Mouse (Mus musculus) liver (tissue): Measurements from ENCODE around the gene Ormdl3.

Experiments
- DNase-seq: peaks from one replicate; pipeline ENCODE4 v3.0.0-alpha.2; 2020; ENCODE audit warnings: mixed read lengths

The Ormdl3 gene

GRCm38 (mm10) chr11:98587684-98588546 is 747 bp upstream of the Ormdl3 start:
- DNase-seq = peak; percentile 94

DNA sequence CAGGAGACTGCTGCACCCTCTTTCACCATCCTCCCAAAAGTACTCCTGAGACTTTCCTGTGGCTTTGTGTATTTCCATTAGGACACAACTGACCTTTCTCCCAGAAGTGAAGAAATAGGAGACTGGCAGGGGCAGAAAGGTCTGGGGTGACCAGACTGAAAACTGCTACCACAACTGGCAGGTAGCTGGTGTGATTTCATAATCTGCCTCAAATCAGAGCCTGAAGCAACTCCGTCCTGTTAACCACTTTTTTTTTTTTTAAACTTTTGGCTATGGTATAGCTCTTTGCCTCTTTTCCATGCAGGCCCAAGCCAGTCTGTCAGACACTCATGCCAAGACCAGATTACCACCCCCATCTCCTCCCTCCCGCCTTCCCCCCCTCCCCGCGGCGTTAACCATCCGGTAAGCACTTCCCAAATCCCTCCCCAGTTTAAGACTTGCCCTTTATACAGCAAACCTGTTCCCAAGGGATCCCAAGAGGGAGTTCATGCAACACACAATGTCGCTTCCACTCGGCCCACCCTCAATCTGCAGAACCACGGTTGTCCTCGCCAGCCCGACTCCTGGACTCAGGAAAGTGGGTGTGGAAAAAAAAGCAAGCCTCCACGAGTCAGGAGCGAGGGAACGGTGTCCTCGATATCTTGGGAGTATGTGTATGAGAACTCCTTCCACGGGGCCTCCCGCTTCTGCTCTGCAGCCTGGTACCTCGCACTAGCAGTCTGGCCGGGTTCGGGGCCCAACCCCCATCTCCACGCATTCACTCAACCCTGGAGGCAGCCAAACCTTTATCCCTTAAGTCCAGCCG is 879 bp downstream of the Ormdl3 start:
- peak; percentile 50 for DNase-seq

DNA sequence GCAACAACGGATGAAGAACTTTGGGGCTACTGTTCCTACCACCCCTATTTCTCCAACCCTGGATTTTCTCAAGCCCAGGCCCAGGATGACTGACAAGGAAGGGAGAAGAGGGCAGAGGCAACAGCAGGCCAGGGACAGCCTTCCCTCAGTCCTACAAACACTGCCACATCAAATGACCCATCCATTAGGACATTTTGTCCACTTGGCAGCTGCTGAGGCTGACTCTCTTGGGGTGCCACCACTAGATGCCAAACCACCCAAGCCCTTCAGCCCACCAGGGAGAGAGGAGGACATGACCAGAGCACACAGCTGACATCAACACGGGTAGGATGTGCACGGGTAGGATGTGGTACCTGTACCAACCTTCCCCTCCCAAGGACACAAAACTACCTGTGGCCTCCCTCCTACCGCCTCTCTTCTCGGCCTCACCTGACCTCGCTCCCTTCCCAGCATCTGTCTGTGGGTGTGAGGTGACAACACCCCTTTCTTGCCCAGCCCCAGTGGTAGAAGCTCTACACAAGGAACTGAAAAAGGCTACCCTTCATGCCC is 2.5 kb downstream of the Ormdl3 start:
- DNase-seq = peak; percentile 24

DNA sequence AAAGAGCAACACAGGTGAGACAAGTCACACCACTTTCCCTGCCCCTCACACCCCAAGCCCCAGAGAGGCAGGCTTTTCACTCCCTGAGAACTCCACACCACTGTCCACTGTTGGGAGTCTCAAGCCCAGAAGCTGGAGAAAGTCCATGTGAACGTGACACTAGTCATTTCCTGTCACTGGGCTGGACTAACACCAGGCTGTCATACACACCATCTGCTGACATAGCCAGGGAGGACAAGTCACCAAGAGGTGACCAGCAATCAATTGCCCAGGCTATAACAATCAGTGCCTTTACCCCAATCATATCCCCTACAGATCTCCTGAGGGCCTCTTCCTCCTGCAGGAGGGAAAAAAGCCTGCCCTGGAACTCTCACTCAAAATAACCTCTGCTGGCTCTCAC is 3.0 kb downstream of the Ormdl3 start:
- DNase-seq = no peak

DNA sequence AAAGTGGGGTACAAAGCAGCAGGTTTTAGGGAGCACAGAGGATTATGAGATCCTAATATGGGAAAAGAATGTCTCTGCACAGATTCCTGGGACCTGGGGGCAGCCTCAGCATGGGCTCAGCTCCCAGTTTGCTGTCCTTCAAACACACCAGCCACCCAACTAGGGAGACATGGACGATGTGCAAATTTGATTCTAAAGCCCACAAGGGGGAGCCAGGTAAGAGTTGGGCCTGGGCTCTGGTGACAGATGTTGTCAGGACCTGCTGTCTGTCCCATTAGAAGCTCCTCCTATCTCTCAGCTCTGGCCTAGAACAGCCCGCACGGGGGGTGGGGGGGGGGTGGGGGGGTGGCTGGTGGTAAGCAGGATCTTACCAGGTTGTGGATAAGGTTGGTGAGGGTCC is 3.6 kb downstream of the Ormdl3 start:
- peak; percentile 72 for DNase-seq

- peak; percentile 89 for DNase-seq
These were observed 4.0 kb downstream of the Ormdl3 start for GRCm38 (mm10) chr11:98583265-98583552.

GRCm38 (mm10) chr11:98582551-98583264 is 4.5 kb downstream of the Ormdl3 start:
- DNase-seq = peak; percentile 75

DNA sequence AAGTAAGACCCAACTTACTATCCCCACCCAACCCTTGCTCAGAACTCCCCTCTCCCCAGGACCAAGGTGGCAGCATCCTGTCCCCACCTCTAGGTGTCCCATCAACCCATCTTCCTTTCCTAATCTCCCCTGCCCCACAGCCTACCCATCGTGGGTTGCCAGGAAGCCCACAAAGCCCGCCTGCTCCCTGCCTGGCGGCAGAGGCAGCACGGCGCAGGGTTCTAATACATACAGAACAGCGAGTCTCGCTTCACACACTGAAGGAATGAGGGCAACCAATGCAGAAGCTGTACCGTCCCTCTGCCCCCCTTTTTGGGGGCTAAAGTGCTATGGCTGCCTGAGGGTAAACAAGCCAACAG is 5.2 kb downstream of the Ormdl3 start:
- no peak for DNase-seq

- peak; percentile 82 for DNase-seq
These were observed 5.7 kb downstream of the Ormdl3 start for GRCm38 (mm10) chr11:98581286-98582029.

DNA sequence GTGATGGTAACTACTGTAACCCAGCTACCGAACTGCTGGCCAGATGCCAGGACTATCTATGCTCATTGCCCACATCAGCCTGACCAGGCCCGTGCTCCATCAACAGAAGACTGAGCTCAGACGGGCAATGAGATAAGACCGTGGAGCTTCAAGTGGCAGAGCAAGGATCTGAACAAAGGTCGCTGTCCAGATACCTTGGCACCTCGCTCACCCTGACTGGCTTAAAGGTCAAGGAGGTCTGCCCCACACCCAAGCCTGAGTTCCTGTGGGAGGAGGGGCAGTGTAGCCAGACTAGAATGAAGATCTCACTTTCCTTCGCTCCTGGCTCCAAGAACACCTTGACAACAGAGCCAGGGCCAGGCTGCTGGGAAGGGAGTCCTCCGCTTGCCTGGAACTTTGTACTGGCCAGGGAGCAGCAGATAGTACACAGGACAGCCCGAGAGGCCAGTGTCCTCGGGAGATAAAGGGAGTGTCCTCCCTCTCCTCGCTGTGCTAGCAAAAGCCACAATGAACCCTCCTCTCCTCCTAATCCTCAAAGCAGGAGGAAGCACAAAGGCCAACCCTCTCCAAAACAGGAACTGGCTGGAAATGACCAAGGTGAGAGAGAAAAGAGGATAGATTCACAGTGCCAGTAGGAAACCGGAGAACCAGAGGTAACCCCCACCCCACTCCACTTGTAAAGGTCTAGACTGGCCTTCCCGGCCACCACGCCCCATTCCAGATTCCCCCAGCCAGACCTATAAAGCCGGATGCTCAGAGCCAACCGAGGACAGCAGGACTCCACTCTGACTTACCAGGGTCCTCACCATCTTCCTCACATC is 6.7 kb downstream of the Ormdl3 start:
- DNase-seq = peak; percentile 86

GRCm38 (mm10) chr11:98577776-98578175 is 9.4 kb downstream of the Ormdl3 start:
- no peak for DNase-seq

GRCm38 (mm10) chr11:98569461-98569860 is 17.7 kb downstream of the Ormdl3 start:
- DNase-seq = no peak

GRCm38 (mm10) chr11:98568326-98568725 is 18.8 kb downstream of the Ormdl3 start:
- DNase-seq = peak; percentile 42

- no peak for DNase-seq
These were observed 23.2 kb downstream of the Ormdl3 start for GRCm38 (mm10) chr11:98563921-98564414.

- no peak for DNase-seq
These were observed 24.1 kb downstream of the Ormdl3 start for GRCm38 (mm10) chr11:98563025-98563424.

DNA sequence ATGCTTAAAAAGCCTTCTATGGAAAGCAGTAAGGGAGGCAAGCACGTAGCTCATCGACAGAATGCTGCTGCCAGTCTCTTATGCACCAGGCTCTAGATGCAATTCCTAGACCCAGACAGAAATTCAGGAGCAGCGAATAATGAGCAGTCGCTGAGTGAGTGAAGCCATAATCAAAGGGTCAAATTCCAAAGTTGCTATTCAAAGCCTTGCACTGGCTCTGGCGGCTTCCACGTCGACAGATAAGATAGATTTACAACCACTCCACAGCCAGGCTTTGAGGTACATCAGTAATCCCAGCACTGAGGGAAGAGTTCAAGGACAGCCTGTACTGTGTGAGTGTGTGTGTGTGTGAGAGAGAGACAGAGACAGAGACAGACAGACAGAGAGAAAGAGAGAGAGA is 26.2 kb downstream of the Ormdl3 start:
- DNase-seq = no peak

GRCm38 (mm10) chr11:98555124-98555700 is 32.0 kb downstream of the Ormdl3 start:
- no peak for DNase-seq

GRCm38 (mm10) chr11:98553966-98554365 is 33.2 kb downstream of the Ormdl3 start:
- no peak for DNase-seq

GRCm38 (mm10) chr11:98550975-98551828 is 36.0 kb downstream of the Ormdl3 start, which contains the start of gene Zpbp2:
TSS of gene Zpbp2 (plus strand) at chr11:98551097.
- peak; percentile 95 for DNase-seq
